Comparison of ENCODE assay signal across 8 mouse cellular contexts in genomic region chr19:9071456-9072156, GRCm38 (mm10). TPM values are rescaled to one million over a fixed set of nuclear protein-coding genes. Genes with fewer than 3 reads are reported as not detected.
A peak's percentile ranks its signal among the peaks of the same experiment; 100 is the strongest.
DNase-seq lines count a peak whose midpoint lies in the region; ATAC-seq and TF ChIP-seq lines count a peak whose summit lies in the region.

No protein-coding gene starts in this region.

- H3K9me3 ChIP-seq in forebrain, embryonic 14.5 days (replicated peaks; ENCODE audit: control insufficient read depth, low read length): no peaks in the 10 kb centered on the region
- H3K9me3 ChIP-seq in forebrain, embryonic 12.5 days: no peaks in the 10 kb centered on the region
- H3K9me3 ChIP-seq in intestine, embryonic 16.5 days (ENCODE audit: control insufficient read depth, low read length): no peaks in the 10 kb centered on the region
- no peaks in the 10 kb centered on the region for H3K9me3 ChIP-seq in limb, embryonic 13.5 days
- H3K9me3 ChIP-seq in neural tube, embryonic 15.5 days (replicated peaks): no peaks in the 10 kb centered on the region

- H3K4me2 ChIP-seq in forebrain, embryonic 14.5 days (ENCODE audit: low read length): no peak overlapping the region
- no peak overlapping the region for H3K4me2 ChIP-seq in forebrain, embryonic 12.5 days
- no peak overlapping the region for H3K4me2 ChIP-seq in intestine, embryonic 16.5 days (ENCODE audit: low read depth, low read length)
- no peak overlapping the region for H3K4me2 ChIP-seq in limb, embryonic 13.5 days (replicated peaks)
- no peak overlapping the region for H3K4me2 ChIP-seq in neural tube, embryonic 15.5 days

- TF ChIP-seq POLR2A in bone marrow macrophage, adult 2 months (IDR thresholded peaks at IDR 0.05; ENCODE audit: borderline replicate concordance, low read depth, low read length): no peak

- no peaks in the 10 kb centered on the region for H3K27me3 ChIP-seq in forebrain, embryonic 14.5 days (replicated peaks; ENCODE audit: control insufficient read depth, insufficient read depth, low read length)
- no peaks in the 10 kb centered on the region for H3K27me3 ChIP-seq in forebrain, embryonic 12.5 days
- H3K27me3 ChIP-seq in intestine, embryonic 16.5 days (replicated peaks; ENCODE audit: control insufficient read depth, insufficient read depth, low read length): no peaks in the 10 kb centered on the region
- no peaks in the 10 kb centered on the region for H3K27me3 ChIP-seq in limb, embryonic 13.5 days
- no peaks in the 10 kb centered on the region for H3K27me3 ChIP-seq in neural tube, embryonic 15.5 days (replicated peaks)

- H3K4me1 ChIP-seq in forebrain, embryonic 14.5 days (ENCODE audit: control insufficient read depth, insufficient read depth, low read length): peaks cover 18% of the 10 kb centered on the region
- H3K4me1 ChIP-seq in forebrain, embryonic 12.5 days: peaks cover 9% of the 10 kb centered on the region
- H3K4me1 ChIP-seq in bone marrow macrophage, adult 2 months (ENCODE audit: control insufficient read depth, insufficient read depth, low read length): peaks cover 82% of the 10 kb centered on the region
- H3K4me1 ChIP-seq in intestine, embryonic 16.5 days (ENCODE audit: control insufficient read depth, insufficient read depth, low read length): peaks cover 25% of the 10 kb centered on the region
- peaks cover 25% of the 10 kb centered on the region for H3K4me1 ChIP-seq in limb, embryonic 13.5 days
- peaks cover 27% of the 10 kb centered on the region for H3K4me1 ChIP-seq in neural tube, embryonic 15.5 days

- peak; percentile 58 for DNase-seq in forebrain, embryonic 14.5 days (ENCODE audit: low spot score)
- peak; percentile 83 to 94 for DNase-seq in heart, adult 18-20 months
- no peak for DNase-seq in thymus, postnatal 36 days

- H3K4me3 ChIP-seq in forebrain, embryonic 14.5 days (ENCODE audit: low read depth, low read length): no peak overlapping the region
- H3K4me3 ChIP-seq in forebrain, embryonic 12.5 days (replicated peaks): no peak overlapping the region
- H3K4me3 ChIP-seq in bone marrow macrophage, adult 2 months (ENCODE audit: insufficient read depth, low read length): no peak overlapping the region
- no peak overlapping the region for H3K4me3 ChIP-seq in intestine, embryonic 16.5 days (ENCODE audit: low read length)
- H3K4me3 ChIP-seq in limb, embryonic 13.5 days: no peak overlapping the region
- no peak overlapping the region for H3K4me3 ChIP-seq in neural tube, embryonic 15.5 days (replicated peaks)

- H3K9ac ChIP-seq in forebrain, embryonic 14.5 days (ENCODE audit: low read length): no peak overlapping the region
- H3K9ac ChIP-seq in forebrain, embryonic 12.5 days: no peak overlapping the region
- H3K9ac ChIP-seq in intestine, embryonic 16.5 days (ENCODE audit: low read depth, low read length): peak overlapping the region; percentile 15; the same call in 1 of the 2 replicates
- H3K9ac ChIP-seq in limb, embryonic 13.5 days: no peak overlapping the region
- no peak overlapping the region for H3K9ac ChIP-seq in neural tube, embryonic 15.5 days (replicated peaks)

- ATAC-seq in forebrain, embryonic 14.5 days: peak; percentile 57; the same call in 1 of the 2 replicates
- no peak for ATAC-seq in forebrain, embryonic 12.5 days (ENCODE audit: low FRiP score)
- ATAC-seq in intestine, embryonic 16.5 days: peak; percentile 47
- no peak for ATAC-seq in limb, embryonic 13.5 days (ENCODE audit: low FRiP score, low read depth)
- ATAC-seq in neural tube, embryonic 15.5 days (ENCODE audit: low FRiP score): no peak

- WGBS in forebrain, embryonic 14.5 days: 51% methylated on average over 7 of the region's 7 CpGs
- 53% methylated on average over 7 of the region's 7 CpGs for WGBS in forebrain, embryonic 12.5 days
- 46% methylated on average over 7 of the region's 7 CpGs for WGBS in intestine, embryonic 16.5 days
- 64% methylated on average over 7 of the region's 7 CpGs for WGBS in limb, embryonic 13.5 days
- WGBS in neural tube, embryonic 15.5 days: 39% methylated on average over 7 of the region's 7 CpGs

- H3K27ac ChIP-seq in forebrain, embryonic 14.5 days (ENCODE audit: low read depth, low read length): no peak overlapping the region
- no peak overlapping the region for H3K27ac ChIP-seq in forebrain, embryonic 12.5 days
- H3K27ac ChIP-seq in bone marrow macrophage, adult 2 months (ENCODE audit: insufficient read depth, low read depth, low read length): peak overlapping the region; percentile 98
- H3K27ac ChIP-seq in intestine, embryonic 16.5 days (ENCODE audit: low read length): peak overlapping the region; percentile 89
- H3K27ac ChIP-seq in limb, embryonic 13.5 days: peak overlapping the region; percentile 45; the same call in 1 of the 2 replicates
- peak overlapping the region; percentile 64 for H3K27ac ChIP-seq in neural tube, embryonic 15.5 days (replicated peaks)

- TF ChIP-seq CTCF in bone marrow macrophage, adult 2 months (IDR thresholded peaks at IDR 0.05; ENCODE audit: low read depth, low read length): no peak

- H3K36me3 ChIP-seq in forebrain, embryonic 14.5 days (ENCODE audit: control insufficient read depth, insufficient read depth, low read length): no peaks in the 10 kb centered on the region
- H3K36me3 ChIP-seq in forebrain, embryonic 12.5 days (replicated peaks): no peaks in the 10 kb centered on the region
- H3K36me3 ChIP-seq in intestine, embryonic 16.5 days (ENCODE audit: control insufficient read depth, insufficient read depth, low read length): no peaks in the 10 kb centered on the region
- H3K36me3 ChIP-seq in limb, embryonic 13.5 days: no peaks in the 10 kb centered on the region
- no peaks in the 10 kb centered on the region for H3K36me3 ChIP-seq in neural tube, embryonic 15.5 days

RNA-seq across cellular contexts. Expression of gene Scgb1a1, which starts 16.2 kb away (rescaled TPM):
- not detected in 2 replicates for polyA plus RNA-seq in forebrain, embryonic 14.5 days (2014; fragmentation: Nextera tagmentation; extraction: Ambion mirVana)
- polyA plus RNA-seq in forebrain, embryonic 12.5 days (2016; fragmentation: Nextera tagmentation; extraction: Ambion mirVana): not detected in 2 replicates
- polyA plus RNA-seq in bone marrow macrophage, adult 2 months (2012; ENCODE audit: insufficient read depth, insufficient read length, missing spikeins): not detected in 2 replicates
- 10 to 100 TPM in 1 of 2 experiments, not detected in 1; 80.4 TPM for total RNA-seq in heart, adult 18-20 months (2021)
- not detected in 2 replicates for polyA plus RNA-seq in intestine, embryonic 16.5 days (2015; fragmentation: Nextera tagmentation; extraction: Ambion mirVana)
- not detected in 2 replicates for polyA plus RNA-seq in limb, embryonic 13.5 days (2015; fragmentation: Nextera tagmentation; extraction: Ambion mirVana)
- polyA plus RNA-seq in neural tube, embryonic 15.5 days (2015; fragmentation: Nextera tagmentation; extraction: Ambion mirVana): not detected in 2 replicates

Comparison
In these comparisons a context has a peak if more than half of its experiments do, and no peak if none do; other contexts are left out.
1. ATAC-seq: peak in forebrain, embryonic 14.5 days (single experiment) and intestine, embryonic 16.5 days (single experiment); none in forebrain, embryonic 12.5 days (single experiment), limb, embryonic 13.5 days (single experiment) and neural tube, embryonic 15.5 days (single experiment).
2. DNase-seq: peak in forebrain, embryonic 14.5 days (single experiment) and heart, adult 18-20 months (2 of 2); none in thymus, postnatal 36 days (0 of 2).
3. H3K27ac ChIP-seq: peak in bone marrow macrophage, adult 2 months (single experiment), intestine, embryonic 16.5 days (single experiment), limb, embryonic 13.5 days (single experiment) and neural tube, embryonic 15.5 days (single experiment); none in forebrain, embryonic 14.5 days (single experiment) and forebrain, embryonic 12.5 days (single experiment).